Mouse (Mus musculus) bone marrow macrophage, adult 2 months (primary cell): ENCODE data around the gene Rpusd3. TPM values are rescaled to one million over a fixed set of nuclear protein-coding genes. Genes with fewer than 3 reads are reported as not detected.
A peak's percentile ranks its signal among the peaks of the same experiment; 100 is the strongest.

ENCODE experiments used
- H3K27ac ChIP-seq: 2 replicates; pipeline ENCODE4 v1.5.1; 2012; ENCODE audit warnings: low read depth, low read length; ENCODE audit not compliant: insufficient read depth
- H3K4me1 ChIP-seq: 2 replicates; pipeline ENCODE4 v1.6.1; 2012; ENCODE audit warnings: low read length; ENCODE audit not compliant: control insufficient read depth, insufficient read depth
- H3K4me3 ChIP-seq: 2 replicates; pipeline ENCODE4 v1.5.1; 2012; ENCODE audit warnings: mild to moderate bottlenecking, low read length, moderate library complexity; ENCODE audit not compliant: insufficient read depth
- CTCF ChIP-seq: IDR thresholded peaks from 2 replicates; pipeline ENCODE4 v1.5.1; 2012; ENCODE audit warnings: low read depth, mild to moderate bottlenecking, low read length, moderate library complexity
- POLR2A ChIP-seq: IDR thresholded peaks from 2 replicates; pipeline ENCODE4 v1.6.1; 2012; ENCODE audit warnings: mild to moderate bottlenecking, low read depth, low read length, borderline replicate concordance
- polyA plus RNA-seq: library from polyadenylated mRNA; stranded (reverse); fragments of >200 nt; gene quantifications from 2 replicates; pipeline ENCODE4 v1.2.4, GENCODE M21; 2012; ENCODE audit not compliant: missing spikeins, insufficient read depth, insufficient read length

The Rpusd3 gene
- polyA plus RNA-seq = 4.6 and 6.5 TPM in 2 replicates

- Histone ChIP-seq H3K27ac (no peak within 1 kb of the TSS), H3K4me3 (peak within 1 kb of the TSS; percentile 70), H3K4me1 (peaks cover 5% of the 10 kb centered on the region; the same call in 1 of the 2 replicates)
- TF ChIP-seq POLR2A = no peak
- TF ChIP-seq CTCF = no peak
These were observed at the start of gene Rpusd3 for GRCm38 (mm10) chr6:113419199-113419587. Rpusd3 (minus strand) TSS chr6:113419340.

- H3K4me3 ChIP-seq = no peak overlapping the region
- no peak overlapping the region for H3K27ac ChIP-seq
- H3K4me1 ChIP-seq = peaks cover 5% of the 10 kb centered on the region
- TF ChIP-seq POLR2A = no peak
- no peak for TF ChIP-seq CTCF
These were observed 49.4 kb upstream of the Rpusd3 start for GRCm38 (mm10) chr6:113468512-113468911.

- H3K4me3 ChIP-seq = no peak overlapping the region
- TF ChIP-seq CTCF = no peak
- no peak for TF ChIP-seq POLR2A
- H3K4me1 ChIP-seq = peaks cover 5% of the 10 kb centered on the region
- no peak overlapping the region for H3K27ac ChIP-seq
These were observed 46.5 kb upstream of the Rpusd3 start for GRCm38 (mm10) chr6:113465602-113466001.

- TF ChIP-seq POLR2A (no peak), CTCF (no peak)
- Histone ChIP-seq H3K4me1 (peaks cover 3% of the 10 kb centered on the region), H3K4me3 (no peak overlapping the region)
These were observed 44.9 kb upstream of the Rpusd3 start for GRCm38 (mm10) chr6:113464040-113464439.

GRCm38 (mm10) chr6:113458635-113459034 lies 39.5 kb upstream of the Rpusd3 start:
- Histone ChIP-seq H3K4me3 (no peak overlapping the region), H3K27ac (no peak overlapping the region), H3K4me1 (peaks cover 6% of the 10 kb centered on the region)
- TF ChIP-seq POLR2A (no peak), CTCF (no peak)

More at GRCm38 (mm10) chr6:113464040-113464439, 44.9 kb upstream of the Rpusd3 start:
- no peak overlapping the region for H3K27ac ChIP-seq

GRCm38 (mm10) chr6:113457952-113458534 lies 38.9 kb upstream of the Rpusd3 start, which contains the start of gene Il17re:
Il17re (plus strand) TSS chr6:113458484.
- H3K27ac ChIP-seq = no peak within 1 kb of the TSS
- TF ChIP-seq CTCF (no peak), POLR2A (no peak)
- H3K4me1 ChIP-seq = peaks cover 6% of the 10 kb centered on the region
- no peak within 1 kb of the TSS for H3K4me3 ChIP-seq

- no peak overlapping the region for H3K4me3 ChIP-seq
- TF ChIP-seq POLR2A = no peak
- no peak for TF ChIP-seq CTCF
- peaks cover 6% of the 10 kb centered on the region for H3K4me1 ChIP-seq
- H3K27ac ChIP-seq = no peak overlapping the region
These were observed 35.9 kb upstream of the Rpusd3 start for GRCm38 (mm10) chr6:113455007-113455406.

GRCm38 (mm10) chr6:113451839-113452238 lies 32.7 kb upstream of the Rpusd3 start:
- peaks cover 6% of the 10 kb centered on the region for H3K4me1 ChIP-seq
- no peak overlapping the region for H3K27ac ChIP-seq
- TF ChIP-seq CTCF (no peak), POLR2A (no peak)
- no peak overlapping the region for H3K4me3 ChIP-seq

- TF ChIP-seq POLR2A (no peak), CTCF (no peak)
- H3K4me3 ChIP-seq = no peak overlapping the region
- no peak overlapping the region for H3K27ac ChIP-seq
- H3K4me1 ChIP-seq = peaks cover 7% of the 10 kb centered on the region
These were observed 28.5 kb upstream of the Rpusd3 start for GRCm38 (mm10) chr6:113447639-113448038.

- no peak overlapping the region for H3K4me3 ChIP-seq
- H3K4me1 ChIP-seq = peaks cover 10% of the 10 kb centered on the region
- TF ChIP-seq CTCF (no peak), POLR2A (no peak)
- no peak overlapping the region for H3K27ac ChIP-seq
These were observed 25.2 kb upstream of the Rpusd3 start for GRCm38 (mm10) chr6:113444207-113444965.
